Mouse (Mus musculus) heart, postnatal 36 days (tissue): ENCODE data around the gene Rufy2. TPM values are rescaled to one million over a fixed set of nuclear protein-coding genes. Genes with fewer than 3 reads are reported as not detected.
"Not testable (repeated sequence)": the region's sequence is repeated elsewhere in the genome, so short reads cannot be mapped to it uniquely, and the experiment has no call there.

Experiments
- DNase-seq, 2 experiments: peaks; one replicate each; pipeline ENCODE4 v3.0.0; 2021 to 2022
- intact Hi-C: fragments of 180-260 bp; cut with DNase I; formaldehyde crosslinking; loops from one replicate; pipeline ENCODE4 v1.15.1; 2025
- total RNA-seq, 2 experiments: library from RNA; stranded (reverse); gene quantifications; 2 replicates each; pipeline ENCODE4 v1.2.3; 2021

The Rufy2 gene
- total RNA-seq, 2 experiments from 2014 or later = 10.4 to 11.8 TPM

DNA sequence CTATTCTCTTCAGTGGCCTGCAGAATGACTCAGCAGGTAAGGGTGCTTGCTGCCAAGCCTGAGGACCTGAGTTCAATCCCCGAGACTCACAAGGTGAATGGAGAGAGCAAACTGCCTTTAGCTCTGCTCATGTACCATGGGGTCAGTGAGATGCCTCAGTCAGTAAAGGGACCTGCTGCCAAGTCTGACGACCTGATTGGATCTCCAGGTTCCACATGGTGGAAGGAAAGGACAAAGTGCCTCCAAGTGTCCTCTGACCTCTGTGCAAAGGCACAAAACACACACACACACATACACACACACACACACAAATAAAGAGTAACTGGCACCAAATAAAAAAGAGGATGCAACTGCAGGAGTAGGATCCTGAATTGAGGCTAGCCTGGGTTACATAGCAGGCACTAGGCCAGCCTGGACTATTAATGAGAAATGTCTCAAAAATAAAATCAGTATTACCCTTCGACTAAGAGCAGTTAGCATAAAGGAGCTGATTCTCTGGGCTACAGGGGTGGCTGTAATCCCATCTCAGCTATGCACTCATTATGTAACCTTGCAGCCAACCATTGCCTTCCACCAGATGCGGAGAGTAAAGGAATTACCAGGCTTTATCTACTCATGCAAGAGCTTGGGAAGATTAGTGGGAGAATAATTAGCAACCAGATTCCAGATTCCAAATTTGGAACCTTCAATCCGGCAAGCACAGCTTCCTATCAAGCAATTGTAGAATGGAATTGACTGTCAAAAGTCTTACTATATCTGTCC, 60.0 kb downstream of the Rufy2 start:
- intact Hi-C loops = no loop called here
- no peak for DNase-seq

DNA sequence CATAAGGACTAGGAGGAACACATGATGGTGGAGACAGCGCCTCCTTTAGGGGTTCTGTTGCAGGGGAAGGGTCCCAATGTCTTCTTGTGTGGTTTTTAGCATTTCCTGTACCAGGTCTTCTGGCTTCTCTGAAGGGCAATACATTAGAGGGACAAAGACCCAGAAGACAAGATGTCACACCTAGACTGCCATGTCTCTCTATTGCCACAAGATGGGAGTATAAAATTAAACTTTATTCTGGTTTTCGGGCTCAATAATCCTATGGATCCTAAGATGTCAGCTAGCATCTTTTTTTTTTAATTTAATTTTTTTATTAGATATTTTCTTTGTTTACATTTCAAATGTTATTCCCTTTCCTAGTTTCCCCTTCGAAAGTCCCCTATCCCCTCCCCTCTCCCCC, 63.1 kb downstream of the Rufy2 start:
- intact Hi-C loops = no loop called here
- no peak for DNase-seq

DNA sequence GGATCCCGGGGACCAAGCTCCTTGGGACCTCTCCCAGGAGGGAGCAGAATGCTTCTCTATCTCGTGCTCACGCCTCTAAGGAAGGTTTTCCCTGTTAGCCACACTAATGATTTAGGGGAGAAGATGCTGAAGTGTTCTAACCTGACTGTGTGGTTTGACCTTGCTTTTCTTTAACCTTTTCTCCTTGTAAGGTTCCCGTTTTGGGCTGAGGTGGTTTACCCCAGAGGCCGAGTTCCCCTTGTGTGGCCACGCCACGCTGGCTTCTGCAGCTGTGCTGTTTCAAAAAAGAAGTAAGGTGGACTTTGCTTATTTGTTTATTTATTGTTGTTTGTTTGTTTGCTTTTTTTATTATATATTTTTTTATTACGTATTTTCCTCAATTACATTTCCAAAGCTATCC, 67.7 kb downstream of the Rufy2 start:
- intact Hi-C loops = no loop called here

DNA sequence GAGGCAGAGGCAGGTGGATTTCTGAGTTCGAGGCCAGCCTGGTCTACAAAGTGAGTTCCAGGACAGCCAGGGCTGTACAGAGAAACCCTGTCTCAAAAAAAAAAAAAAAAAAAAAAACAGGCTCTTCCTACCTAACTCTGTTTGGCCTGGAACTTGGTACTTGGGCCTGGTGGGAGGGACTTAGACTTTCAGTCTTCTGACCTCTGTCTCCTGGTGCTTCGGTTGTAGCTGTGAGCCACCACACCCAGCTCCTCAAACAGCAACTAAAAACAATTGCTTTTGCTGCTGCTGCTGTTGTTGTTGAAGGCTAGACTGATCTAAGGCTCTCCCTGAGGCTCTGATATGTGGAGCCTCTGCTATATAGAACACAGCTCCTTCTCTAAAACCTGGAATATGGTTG, 69.1 kb downstream of the Rufy2 start:
- no peak for DNase-seq
- intact Hi-C loops = no loop called here

More for the DNA sequence above, 67.7 kb downstream of the Rufy2 start:
- no peak for DNase-seq

DNA sequence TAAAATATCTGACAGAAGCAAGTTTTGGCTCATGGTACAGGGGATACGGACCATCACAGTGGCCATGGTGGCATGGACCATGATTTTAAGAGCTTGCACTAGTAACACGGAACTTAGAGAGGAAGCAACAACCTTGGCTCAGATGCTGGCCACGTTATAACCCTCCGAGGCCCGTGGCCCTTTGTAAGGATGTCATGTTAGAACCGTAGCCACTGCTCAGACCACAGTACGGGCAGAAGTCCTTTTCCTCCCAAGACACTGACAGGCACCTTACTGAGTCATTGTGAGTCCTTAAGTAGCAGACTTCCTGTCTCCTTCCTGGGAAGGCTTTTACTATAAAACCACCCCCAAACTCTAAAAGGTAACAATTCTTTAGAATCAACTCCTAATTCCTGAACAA, 71.2 kb downstream of the Rufy2 start:
- no peak for DNase-seq
- intact Hi-C loops = no loop called here

DNA sequence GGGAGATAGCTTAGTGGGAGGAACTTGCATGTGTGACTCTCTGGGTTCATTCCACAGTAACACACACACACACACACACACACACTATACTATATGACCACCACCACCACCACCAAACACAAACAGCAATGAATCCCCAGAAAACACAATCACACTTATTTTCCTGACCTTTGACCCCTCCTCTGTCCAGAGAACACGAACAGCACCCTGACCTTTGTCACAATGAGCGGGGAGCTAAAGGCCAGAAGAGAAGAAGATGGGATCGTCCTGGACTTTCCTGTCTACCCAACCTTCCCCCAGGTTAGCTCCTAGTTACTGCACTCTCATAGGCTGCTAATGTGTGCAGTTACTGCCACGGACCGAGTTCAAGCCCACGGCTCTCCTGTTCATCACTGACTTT, 72.0 kb downstream of the Rufy2 start:
- no peak for DNase-seq
- intact Hi-C loops = no loop called here

DNA sequence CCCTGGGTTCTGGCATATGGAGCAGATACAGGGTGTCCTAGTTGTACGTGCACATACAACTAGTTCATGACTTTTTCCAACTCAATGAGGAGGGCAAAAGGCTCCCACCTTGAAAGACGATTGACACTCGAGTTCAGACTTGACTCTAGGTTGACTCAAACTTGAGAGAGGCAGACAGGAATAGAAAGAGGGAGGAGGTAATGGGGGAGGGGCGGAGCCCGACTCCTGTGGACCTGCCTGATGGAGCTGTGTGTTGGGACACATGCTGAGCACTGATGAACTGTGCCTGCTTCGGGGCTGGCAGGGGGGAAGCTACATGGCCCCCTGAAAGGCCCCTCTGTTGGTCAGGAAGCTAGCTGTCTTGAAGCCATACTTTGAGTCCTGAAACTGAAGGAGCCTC, 73.0 kb downstream of the Rufy2 start:
- intact Hi-C loops = no loop called here
- DNase-seq = no peak

DNA sequence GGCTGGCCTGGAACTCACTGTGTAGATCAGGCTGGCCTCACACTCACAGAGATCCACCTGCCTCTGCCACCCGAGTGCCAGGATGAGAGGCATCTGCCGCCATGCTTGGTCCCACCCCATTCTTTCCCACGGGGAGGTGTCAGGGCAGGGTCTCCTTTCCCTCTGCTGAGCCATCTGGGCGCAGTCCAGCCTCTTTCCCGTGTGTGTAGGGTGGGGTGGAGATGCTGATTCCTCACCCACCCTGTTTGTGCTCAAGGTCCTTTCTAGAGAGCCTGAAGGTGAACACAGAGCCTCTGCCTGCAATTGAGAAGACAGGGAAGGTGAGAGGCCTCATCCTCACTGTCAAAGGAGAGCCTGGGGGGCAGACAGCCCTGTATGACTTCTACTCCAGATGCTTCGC, 74.0 kb downstream of the Rufy2 start:
- intact Hi-C loops, DNase-seq: not testable (repeated sequence)

DNA sequence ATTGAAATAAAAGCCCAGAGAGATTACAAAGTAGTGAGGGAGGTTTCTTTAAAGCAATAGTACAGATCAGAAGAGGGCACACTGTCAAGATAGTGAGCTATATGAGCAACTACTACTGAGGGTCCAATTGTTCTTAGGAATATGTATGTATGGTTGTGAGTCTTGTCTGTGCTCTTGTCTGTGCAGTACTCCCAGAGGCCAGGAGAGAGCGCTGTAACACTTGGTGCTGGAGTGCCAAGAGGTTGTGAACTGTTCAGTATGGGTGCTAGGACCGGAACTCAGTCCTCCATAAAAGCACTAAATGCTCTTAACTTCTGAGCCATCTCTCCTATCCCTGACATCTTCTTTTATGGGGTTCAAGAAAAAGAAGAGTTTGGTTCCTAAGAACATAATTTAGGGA, 74.6 kb downstream of the Rufy2 start:
- intact Hi-C loops = no loop called here
- DNase-seq = no peak

DNA sequence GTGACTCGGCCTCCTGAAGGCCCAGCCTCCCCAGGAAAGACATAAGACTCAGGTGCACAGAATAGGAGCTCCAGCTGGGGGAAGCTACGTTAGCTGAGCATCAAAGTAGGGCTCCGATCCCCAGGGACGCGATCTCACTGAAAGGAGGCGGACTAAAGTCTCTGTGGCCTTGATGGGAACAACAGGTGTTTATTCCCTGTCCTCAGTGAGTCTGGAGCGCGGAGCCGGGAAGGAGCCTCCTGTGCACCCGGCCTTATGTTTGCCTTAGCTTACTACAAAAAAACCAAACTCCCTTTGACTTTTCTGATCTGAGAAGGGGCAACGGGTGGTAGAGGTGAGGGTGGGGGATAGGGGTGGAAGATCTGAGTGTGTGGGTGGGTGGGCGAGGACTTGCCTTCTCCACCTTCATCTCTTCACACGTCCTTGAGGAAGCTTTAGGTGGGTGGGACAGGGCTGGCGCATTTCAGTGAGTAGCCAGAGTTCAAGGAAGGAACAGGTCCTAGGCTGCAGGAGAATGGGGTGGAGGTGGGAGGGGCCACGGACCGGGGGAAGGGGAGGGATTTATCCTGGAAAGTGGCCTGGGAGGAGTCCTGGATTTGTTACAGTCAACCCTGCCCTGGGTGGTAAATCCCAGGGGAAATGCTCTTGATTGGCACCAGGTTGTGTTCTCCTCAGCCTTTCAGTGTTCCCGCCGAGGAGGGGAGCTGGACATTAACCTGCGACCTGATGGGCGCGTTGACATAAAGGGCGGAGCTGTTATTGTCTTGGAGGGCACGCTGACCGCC, 77.1 kb downstream of the Rufy2 start:
- intact Hi-C loops = no loop called here

DNA sequence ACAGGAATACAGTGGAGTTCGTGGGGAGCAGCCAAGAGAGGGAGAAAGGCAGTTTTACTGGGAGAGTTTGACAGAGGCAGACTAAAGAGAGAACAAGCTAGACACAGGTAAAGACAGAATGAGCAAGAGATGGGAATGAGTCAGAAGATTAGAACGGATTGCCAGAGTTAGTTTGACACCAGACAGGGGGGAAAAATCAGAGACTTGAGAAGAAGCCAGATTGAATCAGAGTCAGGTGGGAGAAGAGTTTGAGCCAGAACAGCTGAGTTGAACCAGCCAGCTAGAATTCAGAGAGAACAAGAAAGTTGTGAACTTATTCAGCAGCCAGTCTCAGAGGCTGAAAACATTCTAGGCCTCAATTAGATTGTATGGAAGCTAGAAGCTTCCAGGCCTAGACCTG, 79.8 kb downstream of the Rufy2 start, which contains the start of gene Pbld1:
Gene Pbld1 (plus strand): TSS at position 301 of the 400 bp plus-strand sequence.
- DNase-seq = no peak
- intact Hi-C loops = no loop called here

More for the DNA sequence above, 77.1 kb downstream of the Rufy2 start:
- peak; percentile 24 to 35 for DNase-seq

DNA sequence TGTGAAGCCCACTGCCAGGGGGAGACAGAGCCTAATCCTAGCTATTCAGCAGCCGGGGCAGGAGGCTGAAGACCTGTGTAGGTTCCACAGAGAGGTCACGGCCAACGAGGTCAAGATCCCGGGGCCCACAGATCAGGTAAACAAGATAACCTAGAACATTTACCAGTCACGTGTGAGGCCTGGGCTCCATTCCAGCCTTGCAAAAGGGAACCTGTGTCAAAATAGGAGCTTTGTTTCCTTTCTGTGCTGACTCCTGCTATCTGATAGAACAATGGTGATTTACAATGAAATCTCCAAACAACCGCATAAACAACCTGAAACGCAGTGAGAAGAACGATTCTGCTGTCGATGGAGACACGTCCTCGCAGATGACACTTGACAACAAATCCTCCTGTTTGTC, 80.4 kb downstream of the Rufy2 start:
- intact Hi-C loops = no loop called here
- DNase-seq = peak; percentile 40 to 42

DNA sequence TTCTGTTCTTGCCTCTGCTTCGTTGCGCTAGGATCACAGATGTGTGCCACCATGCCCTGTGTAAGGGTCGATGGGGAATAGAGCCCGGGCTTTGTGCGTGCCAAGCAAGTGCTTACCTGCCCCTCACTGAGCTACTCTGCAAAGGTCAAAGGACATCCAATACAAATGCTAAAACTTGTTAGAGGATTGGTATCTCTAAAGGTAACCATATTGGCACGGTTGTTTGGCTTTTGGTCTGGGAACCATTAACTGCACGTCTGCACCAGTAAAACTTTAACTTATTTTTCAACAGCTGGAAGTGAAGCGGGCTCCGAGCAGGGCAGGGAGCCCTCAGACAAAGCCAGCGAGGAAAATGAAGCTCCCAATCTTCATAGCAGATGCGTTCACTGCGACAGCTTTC, 81.2 kb downstream of the Rufy2 start:
- intact Hi-C loops = no loop called here
- no peak for DNase-seq

DNA sequence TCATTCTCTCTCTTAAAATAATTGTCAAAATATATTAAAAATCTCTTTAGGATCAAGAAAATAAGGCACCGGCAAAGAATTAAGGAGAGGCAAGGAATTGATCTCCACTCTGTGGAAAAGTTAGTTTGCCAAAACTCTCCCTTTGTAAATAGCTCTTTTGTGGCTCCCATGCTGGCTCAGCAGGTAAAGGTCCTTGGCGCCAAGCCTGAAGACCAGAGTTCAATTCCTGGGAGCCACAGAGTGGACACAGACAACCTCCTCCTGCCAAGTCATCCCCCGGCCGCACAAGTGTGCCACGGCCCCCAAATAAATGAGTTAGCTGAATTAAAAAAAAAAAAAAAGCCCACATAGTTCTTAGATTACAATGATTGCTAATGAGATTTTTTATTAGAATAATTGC, 82.7 kb downstream of the Rufy2 start:
- DNase-seq = no peak
- intact Hi-C loops = no loop called here

DNA sequence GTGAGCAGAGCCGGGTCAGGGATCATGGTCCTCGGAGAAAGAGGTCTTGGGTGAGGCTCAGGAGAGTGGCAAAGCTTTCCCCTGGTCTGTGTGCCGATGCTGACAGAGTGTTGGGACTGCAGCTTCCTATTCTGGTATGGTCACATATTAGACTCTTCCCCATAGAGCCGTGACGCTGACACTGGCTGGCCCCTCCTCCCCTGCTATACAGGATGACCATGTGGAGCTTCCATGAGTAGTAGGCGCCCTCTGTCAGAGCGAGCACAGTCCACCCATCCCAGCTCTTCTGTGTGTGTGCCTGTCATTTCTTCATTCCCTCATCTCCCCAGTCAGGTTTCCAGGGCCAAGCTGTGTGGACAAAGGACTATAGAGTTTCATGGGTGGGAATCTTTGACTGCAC, 83.3 kb downstream of the Rufy2 start:
- intact Hi-C loops = no loop called here
- no peak for DNase-seq

DNA sequence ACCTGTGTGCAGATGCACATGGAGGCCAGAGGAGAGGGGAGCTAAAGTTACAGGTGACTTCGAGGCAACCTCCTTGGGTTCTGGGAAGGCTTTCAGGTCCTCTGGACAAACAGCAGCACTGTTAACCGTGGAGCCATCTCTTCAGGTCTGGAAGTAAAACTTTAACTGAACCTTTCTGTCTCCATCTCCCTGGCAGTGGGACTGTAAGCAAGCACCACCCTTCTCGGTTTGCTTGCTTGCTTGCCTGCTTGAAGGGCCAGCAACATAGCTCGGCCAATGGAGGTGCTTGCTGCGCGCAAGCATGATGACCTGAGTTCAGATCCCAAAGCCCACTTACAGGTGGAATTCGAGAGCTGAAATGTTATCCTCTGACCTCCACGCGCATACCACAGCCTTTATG, 84.5 kb downstream of the Rufy2 start:
- intact Hi-C loops = loop anchor here (2.0 kb wide), 2 partner anchors 20 to 40 kb away; partner anchors contain the start of genes Hnrnph3 and Pbld2
- DNase-seq = no peak

DNA sequence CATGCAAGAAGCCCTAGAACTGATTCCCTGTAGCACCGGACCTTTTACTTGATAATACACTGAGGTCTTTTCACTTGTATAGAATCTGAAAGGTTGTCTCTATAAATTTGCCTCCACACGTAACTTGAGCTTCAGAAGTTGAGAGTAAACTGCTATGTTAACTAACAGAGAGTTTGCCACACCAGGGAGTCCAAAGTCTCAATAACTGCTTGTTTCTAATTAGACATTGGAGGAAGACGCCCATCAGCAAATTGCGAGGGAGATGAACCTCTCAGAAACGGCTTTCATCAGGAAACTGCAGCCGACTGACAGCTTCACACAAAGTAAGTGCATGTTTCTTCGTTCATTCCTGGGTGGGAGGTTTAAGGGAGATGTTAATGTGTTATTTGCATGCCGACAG, 85.5 kb downstream of the Rufy2 start:
- intact Hi-C loops = loop anchor here (2.0 to 5.0 kb wide), 4 partner anchors 21 to 253 kb away; partner anchors contain the start of genes Hnrnph3 and Pbld2
- DNase-seq = no peak

DNA sequence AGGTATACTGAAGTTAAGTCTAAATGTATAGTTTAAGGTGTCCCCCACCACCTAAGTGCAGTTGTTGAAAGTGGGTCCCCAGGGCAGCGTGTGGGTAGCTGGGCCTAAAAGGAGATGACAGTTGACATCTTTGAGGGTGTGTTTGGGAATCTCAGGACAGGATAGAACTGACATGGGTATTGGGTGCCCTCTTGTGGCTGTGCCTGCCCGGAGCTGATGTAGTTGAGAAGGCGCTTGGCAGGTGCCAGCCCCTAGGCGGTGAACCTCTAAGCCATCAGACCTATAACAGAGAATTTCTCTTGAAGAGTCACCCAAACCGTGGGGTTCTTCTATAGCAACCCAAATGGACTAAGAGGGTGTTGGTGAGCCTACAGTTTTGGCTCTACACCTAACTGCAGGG, 86.0 kb downstream of the Rufy2 start:
- intact Hi-C loops = loop anchor here (2.0 to 5.0 kb wide), 5 partner anchors 21 to 254 kb away; partner anchors contain the start of genes Hnrnph3 and Pbld2
- peak; percentile 73 to 78 for DNase-seq
